Mouse (Mus musculus) ovary, postnatal 14 days (tissue): Measurements from ENCODE around the gene Jtb.

Source experiments
- DNase-seq: peaks from one replicate; pipeline ENCODE4 v3.0.0; 2022; ENCODE audit warnings: low spot score

Gene Jtb

GRCm38 (mm10) chr3:90263121-90263771 is 31.8 kb downstream of the Jtb start:
- DNase-seq, result no peak

- no peak for DNase-seq
Observed at GRCm38 (mm10) chr3:90264687-90265033, 33.3 kb downstream of the Jtb start.

GRCm38 (mm10) chr3:90265034-90265931 is 33.9 kb downstream of the Jtb start, which contains the start of gene Dennd4b:
Dennd4b (plus strand) TSS chr3:90265185.
- peak; percentile 96 for DNase-seq

GRCm38 (mm10) chr3:90265932-90266741 is 34.7 kb downstream of the Jtb start:
- DNase-seq, result no peak

- DNase-seq, result no peak
Observed at GRCm38 (mm10) chr3:90266901-90267775, 35.7 kb downstream of the Jtb start.

GRCm38 (mm10) chr3:90268190-90268589 is 36.8 kb downstream of the Jtb start:
- no peak for DNase-seq

- DNase-seq, result no peak
Observed at GRCm38 (mm10) chr3:90268971-90269370, 37.6 kb downstream of the Jtb start.

GRCm38 (mm10) chr3:90270784-90271183 is 39.4 kb downstream of the Jtb start:
- DNase-seq, result no peak

GRCm38 (mm10) chr3:90272170-90272569 is 40.8 kb downstream of the Jtb start:
- no peak for DNase-seq

GRCm38 (mm10) chr3:90273855-90274254 is 42.5 kb downstream of the Jtb start:
- DNase-seq, result no peak

GRCm38 (mm10) chr3:90275286-90275685 is 43.9 kb downstream of the Jtb start:
- DNase-seq, result no peak

- no peak for DNase-seq
Observed at GRCm38 (mm10) chr3:90276858-90277257, 45.5 kb downstream of the Jtb start.

GRCm38 (mm10) chr3:90277793-90278192 is 46.4 kb downstream of the Jtb start:
- no peak for DNase-seq

- no peak for DNase-seq
Observed at GRCm38 (mm10) chr3:90278211-90278610, 46.8 kb downstream of the Jtb start.

GRCm38 (mm10) chr3:90279216-90279615 is 47.8 kb downstream of the Jtb start:
- no peak for DNase-seq

GRCm38 (mm10) chr3:90279743-90280142 is 48.3 kb downstream of the Jtb start:
- DNase-seq, result no peak

GRCm38 (mm10) chr3:90280708-90281107 is 49.3 kb downstream of the Jtb start:
- no peak for DNase-seq

GRCm38 (mm10) chr3:90284150-90284549 is 52.8 kb downstream of the Jtb start:
- DNase-seq, result no peak
